ENCODE assay signal across 9 mouse cellular contexts in genomic region chr9:107738020-107738840, GRCm38 (mm10). TPM values are rescaled to one million over a fixed set of nuclear protein-coding genes. Genes with fewer than 3 reads are reported as not detected.
DNase-seq lines count a peak whose midpoint lies in the region; ATAC-seq lines count a peak whose summit lies in the region.
"Had no signal": no experiment of that assay in that cellular context is flagged by ENCODE, and none has a peak within 500 bp of the region (broad histone marks: within the 10 kb centered on the region; RNA-seq: fewer than 3 reads in every experiment).

No protein-coding gene starts in this region.

- H3K27ac ChIP-seq in forebrain, embryonic 11.5 days (ENCODE audit: low read depth, low read length): no peak overlapping the region
- H3K27ac ChIP-seq in heart, embryonic 16.5 days (ENCODE audit: low read length): no peak overlapping the region
- no peak overlapping the region; the same call in none of the 2 replicates for H3K27ac ChIP-seq in liver, embryonic 13.5 days
- H3K27ac ChIP-seq in neural tube, embryonic 11.5 days (ENCODE audit: low read depth, low read length): peak overlapping the region; percentile 21; the same call in 1 of the 2 replicates
- no peak overlapping the region for H3K27ac ChIP-seq in stomach, embryonic 16.5 days (ENCODE audit: low read length)

- peaks cover 30% of the 10 kb centered on the region for H3K4me1 ChIP-seq in forebrain, embryonic 11.5 days (replicated peaks; ENCODE audit: control insufficient read depth, insufficient read depth, low read length)
- peaks cover 15% of the 10 kb centered on the region for H3K4me1 ChIP-seq in heart, embryonic 16.5 days (ENCODE audit: control insufficient read depth, insufficient read depth, low read length)
- peaks cover 39% of the 10 kb centered on the region for H3K4me1 ChIP-seq in liver, embryonic 13.5 days (replicated peaks)
- H3K4me1 ChIP-seq in neural tube, embryonic 11.5 days (ENCODE audit: control insufficient read depth, insufficient read depth, low read length): peaks cover 24% of the 10 kb centered on the region
- peaks cover 24% of the 10 kb centered on the region for H3K4me1 ChIP-seq in stomach, embryonic 16.5 days (ENCODE audit: control insufficient read depth, insufficient read depth, low read length)

- H3K27me3 ChIP-seq in forebrain, embryonic 11.5 days (ENCODE audit: control insufficient read depth, insufficient read depth, low read length): peaks cover 3% of the 10 kb centered on the region; the same call in 1 of the 2 replicates
- peaks cover 26% of the 10 kb centered on the region for H3K27me3 ChIP-seq in heart, embryonic 16.5 days (ENCODE audit: control insufficient read depth, insufficient read depth, low read length)
- H3K27me3 ChIP-seq in liver, embryonic 13.5 days: peaks cover 31% of the 10 kb centered on the region
- peaks cover 13% of the 10 kb centered on the region for H3K27me3 ChIP-seq in neural tube, embryonic 11.5 days (ENCODE audit: control insufficient read depth, insufficient read depth, low read length)
- no peaks in the 10 kb centered on the region for H3K27me3 ChIP-seq in stomach, embryonic 16.5 days (ENCODE audit: control insufficient read depth, insufficient read depth, low read length)

- no peak overlapping the region for H3K9ac ChIP-seq in forebrain, embryonic 11.5 days (ENCODE audit: low read length)
- no peak overlapping the region for H3K9ac ChIP-seq in heart, embryonic 16.5 days (ENCODE audit: low read length)
- no peak overlapping the region for H3K9ac ChIP-seq in liver, embryonic 13.5 days
- no peak overlapping the region for H3K9ac ChIP-seq in neural tube, embryonic 11.5 days (ENCODE audit: low read length)
- 0 out of 2 replicates have a peak overlapping the region, but pooled peaks have one; percentile 2 for H3K9ac ChIP-seq in stomach, embryonic 16.5 days (ENCODE audit: low read length)

- ATAC-seq in CD4-positive, CD25-positive, alpha-beta regulatory T cell, adult 4 months: peak; percentile 64
- peak; percentile 57 for ATAC-seq in forebrain, embryonic 11.5 days (replicated peaks; ENCODE audit: low FRiP score)
- peak; percentile 63 for ATAC-seq in heart, embryonic 16.5 days (replicated peaks; ENCODE audit: extremely low read depth, insufficient read depth, low FRiP score)
- ATAC-seq in liver, embryonic 13.5 days (ENCODE audit: low read depth): peak; percentile 57
- ATAC-seq in neural tube, embryonic 11.5 days (ENCODE audit: insufficient read depth, low FRiP score, low TSS enrichment): peak; percentile 61
- peak; percentile 72 for ATAC-seq in stomach, embryonic 16.5 days (ENCODE audit: insufficient read depth, low FRiP score)

- WGBS in forebrain, embryonic 11.5 days: 20% methylated on average over 7 of the region's 7 CpGs
- WGBS in heart, embryonic 16.5 days: 21% methylated on average over 7 of the region's 7 CpGs
- WGBS in liver, embryonic 13.5 days (ENCODE audit: insufficient replicate concordance): 22% methylated on average over 7 of the region's 7 CpGs
- 21% methylated on average over 7 of the region's 7 CpGs for WGBS in neural tube, embryonic 11.5 days
- 22% methylated on average over 7 of the region's 7 CpGs for WGBS in stomach, embryonic 16.5 days

- H3K36me3 ChIP-seq in forebrain, embryonic 11.5 days (ENCODE audit: control insufficient read depth, insufficient read depth, low read length): peaks cover 32% of the 10 kb centered on the region
- H3K36me3 ChIP-seq in heart, embryonic 16.5 days (ENCODE audit: control insufficient read depth, insufficient read depth): peaks cover 44% of the 10 kb centered on the region
- H3K36me3 ChIP-seq in liver, embryonic 13.5 days: peaks cover 52% of the 10 kb centered on the region
- peaks cover 19% of the 10 kb centered on the region for H3K36me3 ChIP-seq in neural tube, embryonic 11.5 days (ENCODE audit: control insufficient read depth, insufficient read depth, low read length)
- peaks cover 21% of the 10 kb centered on the region for H3K36me3 ChIP-seq in stomach, embryonic 16.5 days (ENCODE audit: control insufficient read depth, insufficient read depth, low read length)

- DNase-seq in c-Kit-positive CD71-negative TER-119-negative erythroid progenitor cells, embryonic 14.5 days (ENCODE audit: low read depth): peak; percentile 81
- DNase-seq in forebrain, embryonic 11.5 days (ENCODE audit: low spot score): peak; percentile 95
- peak; percentile 84 to 94 for DNase-seq in kidney, postnatal 25 days
- DNase-seq in liver, embryonic 13.5 days: peak; percentile 73
- DNase-seq in neural tube, embryonic 11.5 days (ENCODE audit: low spot score): peak; percentile 88

- H3K9me3 ChIP-seq in forebrain, embryonic 11.5 days (ENCODE audit: control insufficient read depth, low read length): no peaks in the 10 kb centered on the region
- no peaks in the 10 kb centered on the region for H3K9me3 ChIP-seq in heart, embryonic 16.5 days (replicated peaks; ENCODE audit: control insufficient read depth, low read length)
- no peaks in the 10 kb centered on the region for H3K9me3 ChIP-seq in liver, embryonic 13.5 days (replicated peaks)
- no peaks in the 10 kb centered on the region for H3K9me3 ChIP-seq in neural tube, embryonic 11.5 days (ENCODE audit: control insufficient read depth, low read length)
- H3K9me3 ChIP-seq in stomach, embryonic 16.5 days (replicated peaks; ENCODE audit: control insufficient read depth, low read length): no peaks in the 10 kb centered on the region

- H3K4me2 ChIP-seq in forebrain, embryonic 11.5 days (ENCODE audit: low read depth, low read length, severe bottlenecking): no peak overlapping the region
- no peak overlapping the region for H3K4me2 ChIP-seq in heart, embryonic 16.5 days (ENCODE audit: low read depth, low read length)
- H3K4me2 ChIP-seq in liver, embryonic 13.5 days: no peak overlapping the region
- no peak overlapping the region for H3K4me2 ChIP-seq in neural tube, embryonic 11.5 days (ENCODE audit: low read depth)
- H3K4me2 ChIP-seq in stomach, embryonic 16.5 days (ENCODE audit: low read depth, low read length): no peak overlapping the region

- H3K4me3 ChIP-seq in forebrain, embryonic 11.5 days (ENCODE audit: low read depth, low read length): no peak overlapping the region
- no peak overlapping the region for H3K4me3 ChIP-seq in heart, embryonic 16.5 days (ENCODE audit: low read length)
- no peak overlapping the region for H3K4me3 ChIP-seq in liver, embryonic 13.5 days (replicated peaks)
- H3K4me3 ChIP-seq in neural tube, embryonic 11.5 days (ENCODE audit: low read depth, low read length): no peak overlapping the region
- no peak overlapping the region for H3K4me3 ChIP-seq in stomach, embryonic 16.5 days (replicated peaks; ENCODE audit: low read length)
- H3K4me3 ChIP-seq: erythroblast, embryonic 14.5 days had no signal

RNA-seq across cellular contexts. Expression of gene Sema3f, which starts 28.0 kb away (rescaled TPM):
- polyA plus RNA-seq in CD4-positive, CD25-positive, alpha-beta regulatory T cell, adult 4 months (2017; shearing (Covaris generic)): not detected
- polyA plus RNA-seq in forebrain, embryonic 11.5 days (2014; fragmentation: Nextera tagmentation; extraction: Ambion mirVana): 13.2 and 15.9 TPM in 2 replicates
- 3.9 and 4.7 TPM in 2 replicates for polyA plus RNA-seq in heart, embryonic 16.5 days (2015; fragmentation: Nextera tagmentation; extraction: Ambion mirVana)
- polyA plus RNA-seq in liver, embryonic 13.5 days (2015; fragmentation: Nextera tagmentation; extraction: Ambion mirVana): 0.93 and 1.0 TPM in 2 replicates
- polyA plus RNA-seq in neural tube, embryonic 11.5 days (2014; fragmentation: Nextera tagmentation; extraction: Ambion mirVana): 15.3 and 17.0 TPM in 2 replicates
- polyA plus RNA-seq in stomach, embryonic 16.5 days (2015; fragmentation: Nextera tagmentation; extraction: Ambion mirVana): 15.1 and 16.8 TPM in 2 replicates
- polyA plus RNA-seq: erythroblast, embryonic 14.5 days had no signal

RNA-seq across cellular contexts. Expression of gene Rbm5, which starts 32.6 kb away (rescaled TPM):
- 100 to 1,000 TPM; 280 to 324 TPM for polyA plus RNA-seq in CD4-positive, CD25-positive, alpha-beta regulatory T cell, adult 4 months (2017; shearing (Covaris generic))
- polyA plus RNA-seq in forebrain, embryonic 11.5 days (2014; fragmentation: Nextera tagmentation; extraction: Ambion mirVana): 198 and 206 TPM in 2 replicates
- 137 and 146 TPM in 2 replicates for polyA plus RNA-seq in heart, embryonic 16.5 days (2015; fragmentation: Nextera tagmentation; extraction: Ambion mirVana)
- 64.7 and 75.5 TPM in 2 replicates for polyA plus RNA-seq in liver, embryonic 13.5 days (2015; fragmentation: Nextera tagmentation; extraction: Ambion mirVana)
- 196 and 197 TPM in 2 replicates for polyA plus RNA-seq in neural tube, embryonic 11.5 days (2014; fragmentation: Nextera tagmentation; extraction: Ambion mirVana)
- polyA plus RNA-seq in stomach, embryonic 16.5 days (2015; fragmentation: Nextera tagmentation; extraction: Ambion mirVana): 183 and 187 TPM in 2 replicates

RNA-seq across cellular contexts. Expression of gene Gnat1, which starts 58.7 kb away (rescaled TPM):
- polyA plus RNA-seq in CD4-positive, CD25-positive, alpha-beta regulatory T cell, adult 4 months (2017; shearing (Covaris generic)): 1 to 10 TPM in 1 of 2 experiments, not detected in 1; 1.6 TPM
- polyA plus RNA-seq in forebrain, embryonic 11.5 days (2014; fragmentation: Nextera tagmentation; extraction: Ambion mirVana): 1.6 and 2.6 TPM in 2 replicates
- 0.39 TPM in 2 replicates for polyA plus RNA-seq in heart, embryonic 16.5 days (2015; fragmentation: Nextera tagmentation; extraction: Ambion mirVana)
- polyA plus RNA-seq in liver, embryonic 13.5 days (2015; fragmentation: Nextera tagmentation; extraction: Ambion mirVana): 1.1 and 1.5 TPM in 2 replicates
- polyA plus RNA-seq in neural tube, embryonic 11.5 days (2014; fragmentation: Nextera tagmentation; extraction: Ambion mirVana): 1.9 and 2.4 TPM in 2 replicates
- polyA plus RNA-seq in stomach, embryonic 16.5 days (2015; fragmentation: Nextera tagmentation; extraction: Ambion mirVana): 0.42 and 2.0 TPM in 2 replicates
- polyA plus RNA-seq: erythroblast, embryonic 14.5 days had no signal
